Mouse (Mus musculus): ENCODE data around the gene Smarcd1. TPM values are rescaled to one million over a fixed set of nuclear protein-coding genes. Genes with fewer than 3 reads are reported as not detected.
A peak's percentile ranks its signal among the peaks of the same experiment; 100 is the strongest.
"Not testable (repeated sequence)": the region's sequence is repeated elsewhere in the genome, so short reads cannot be mapped to it uniquely, and the experiment has no call there.

The Smarcd1 gene
- total RNA-seq, 2 experiments from 2014 or later, result 126 to 129 TPM

GRCm38 (mm10) chr15:99724292-99725021, 22.5 kb downstream of the Smarcd1 start:
- intact Hi-C loops (cut with DNase I), result loop anchor here (5.0 to 10.0 kb wide), 2 partner anchors 48 to 180 kb away; partner anchors contain the start of gene Cers5
- peak; percentile 78 to 80 for DNase-seq (ENCODE audit: extremely low spot score in 1 of 2, low spot score in 2 of 2)

- DNase-seq (ENCODE audit: extremely low spot score in 1 of 2, low spot score in 2 of 2), result peak; percentile 95 to 97
- intact Hi-C loops (cut with DNase I), result loop anchor here (5.0 to 10.0 kb wide), 2 partner anchors 47 to 179 kb away; partner anchors contain the start of gene Cers5
Measured at GRCm38 (mm10) chr15:99725341-99726155, 23.6 kb downstream of the Smarcd1 start, which contains the start of gene Cox14. Cox14 (plus strand) TSS chr15:99725618.

- intact Hi-C loops (cut with DNase I), result loop anchor here (5.0 to 10.0 kb wide), 2 partner anchors 46 to 178 kb away; partner anchors contain the start of gene Cers5
- DNase-seq (ENCODE audit: extremely low spot score in 1 of 2, low spot score in 2 of 2), result no peak
Measured at GRCm38 (mm10) chr15:99726549-99726948, 24.6 kb downstream of the Smarcd1 start.

GRCm38 (mm10) chr15:99727039-99727438, 25.1 kb downstream of the Smarcd1 start:
- intact Hi-C loops (cut with DNase I), result loop anchor here (5.0 to 10.0 kb wide), 2 partner anchors 45 to 178 kb away; partner anchors contain the start of gene Cers5

GRCm38 (mm10) chr15:99727525-99727924, 25.6 kb downstream of the Smarcd1 start:
- intact Hi-C loops (cut with DNase I), result loop anchor here (5.0 to 10.0 kb wide), 2 partner anchors 45 to 177 kb away; partner anchors contain the start of gene Cers5
- DNase-seq (ENCODE audit: extremely low spot score in 1 of 2, low spot score in 2 of 2), result no peak

More at GRCm38 (mm10) chr15:99727039-99727438, 25.1 kb downstream of the Smarcd1 start:
- not testable (repeated sequence) for DNase-seq (ENCODE audit: extremely low spot score in 1 of 2, low spot score in 2 of 2)

GRCm38 (mm10) chr15:99728211-99728610, 26.3 kb downstream of the Smarcd1 start:
- intact Hi-C loops (cut with DNase I), result loop anchor here (5.0 to 10.0 kb wide), 2 partner anchors 44 to 177 kb away; partner anchors contain the start of gene Cers5
- peak in 1 of 2 experiments; percentile 41 for DNase-seq (ENCODE audit: extremely low spot score in 1 of 2, low spot score in 2 of 2)

GRCm38 (mm10) chr15:99729056-99729783, 27.3 kb downstream of the Smarcd1 start:
- DNase-seq (ENCODE audit: extremely low spot score in 1 of 2, low spot score in 2 of 2), result no peak
- intact Hi-C loops (cut with DNase I), result loop anchor here (5.0 to 10.0 kb wide), 2 partner anchors 43 to 176 kb away; partner anchors contain the start of gene Cers5

GRCm38 (mm10) chr15:99731167-99731566, 29.2 kb downstream of the Smarcd1 start:
- intact Hi-C loops (cut with DNase I), result no loop called here
- no peak for DNase-seq (ENCODE audit: extremely low spot score in 1 of 2, low spot score in 2 of 2)

GRCm38 (mm10) chr15:99731678-99732077, 29.7 kb downstream of the Smarcd1 start:
- intact Hi-C loops (cut with DNase I), result no loop called here
- DNase-seq (ENCODE audit: extremely low spot score in 1 of 2, low spot score in 2 of 2), result no peak

GRCm38 (mm10) chr15:99733186-99733585, 31.3 kb downstream of the Smarcd1 start:
- no peak for DNase-seq (ENCODE audit: extremely low spot score in 1 of 2, low spot score in 2 of 2)
- intact Hi-C loops (cut with DNase I), result no loop called here

GRCm38 (mm10) chr15:99735631-99736030, 33.7 kb downstream of the Smarcd1 start:
- peak; percentile 100 for DNase-seq (ENCODE audit: extremely low spot score in 1 of 2, low spot score in 2 of 2)
- intact Hi-C loops (cut with DNase I), result no loop called here

- intact Hi-C loops (cut with DNase I), result no loop called here
- no peak for DNase-seq (ENCODE audit: extremely low spot score in 1 of 2, low spot score in 2 of 2)
Measured at GRCm38 (mm10) chr15:99736675-99737074, 34.7 kb downstream of the Smarcd1 start.

- intact Hi-C loops (cut with DNase I), result no loop called here
- DNase-seq (ENCODE audit: extremely low spot score in 1 of 2, low spot score in 2 of 2), result no peak
Measured at GRCm38 (mm10) chr15:99740229-99740628, 38.3 kb downstream of the Smarcd1 start.

- DNase-seq (ENCODE audit: extremely low spot score in 1 of 2, low spot score in 2 of 2), result no peak
- intact Hi-C loops (cut with DNase I), result no loop called here
Measured at GRCm38 (mm10) chr15:99754204-99754603, 52.3 kb downstream of the Smarcd1 start.

Other genes with a start within 250 kb of the Smarcd1 start
- gene Nckap5l, start 244.4 kb upstream of the Smarcd1 start, total RNA-seq (2021), result 10 to 100 TPM; 35.8 to 38.3 TPM
- gene Bcdin3d, start 227.4 kb upstream of the Smarcd1 start, total RNA-seq (2021), result 1 to 10 TPM; 4.3 to 4.8 TPM
- 100 to 1,000 TPM; 130 to 135 TPM for gene Faim2, start 174.0 kb upstream of the Smarcd1 start, total RNA-seq (2021)
- gene Aqp2, start 123.1 kb upstream of the Smarcd1 start, total RNA-seq (2021), result not detected
- 1 to 10 TPM; 1.7 to 1.9 TPM for gene Aqp5, start 111.3 kb upstream of the Smarcd1 start, total RNA-seq (2021)
- gene Aqp6, start 100.7 kb upstream of the Smarcd1 start, total RNA-seq (2021), result under 1 TPM in 1 of 2 experiments, not detected in 1; 0.15 TPM
- 10 to 100 TPM; 15.6 to 16.9 TPM for gene Racgap1, start 50.5 kb upstream of the Smarcd1 start, total RNA-seq (2021)
- 10 to 100 TPM; 94.8 to 99.2 TPM for gene Asic1, start 31.8 kb upstream of the Smarcd1 start, total RNA-seq (2021)
- 1 to 10 TPM; 1.6 to 4.7 TPM for gene Gm17349, start 3.4 kb downstream of the Smarcd1 start, total RNA-seq (2021)
- 10 to 100 TPM; 13.9 to 16.9 TPM for gene Gpd1, start 15.4 kb downstream of the Smarcd1 start, total RNA-seq (2021)
- 10 to 100 TPM; 96.8 to 99.0 TPM for gene Cox14, start 23.5 kb downstream of the Smarcd1 start, total RNA-seq (2021)
- 10 to 100 TPM; 43.6 to 47.2 TPM for gene Cers5, start 70.8 kb downstream of the Smarcd1 start, total RNA-seq (2021)
- gene Lima1, start 173.3 kb downstream of the Smarcd1 start, total RNA-seq (2021), result 1 to 10 TPM; 8.2 to 9.8 TPM